Mouse (Mus musculus) lung, postnatal 0 days (tissue): ENCODE data around the gene Yap1. TPM values are rescaled to one million over a fixed set of nuclear protein-coding genes. Genes with fewer than 3 reads are reported as not detected.
A peak's percentile ranks its signal among the peaks of the same experiment; 100 is the strongest.

Source experiments
- ATAC-seq: fragments of 200-750 bp; cut with Nextera tagmentation; 2 replicates; pipeline ENCODE4 v1.8.0; 2017; ENCODE audit warnings: moderate library complexity
- DNase-seq: peaks from one replicate; pipeline ENCODE4 v3.0.0-alpha.2; 2016; ENCODE audit warnings: low spot score
- H3K27ac ChIP-seq: fragments of 300-500 bp; sonication (generic); 2 replicates; pipeline ENCODE4 v1.5.1; 2014; ENCODE audit warnings: antibody characterized with exemption, mild to moderate bottlenecking, low read length, mixed read lengths
- H3K27me3 ChIP-seq: fragments of 300-500 bp; sonication (generic); replicated peaks from 2 replicates; pipeline ENCODE4 v1.6.1; 2014; ENCODE audit warnings: low read length, mixed read lengths; ENCODE audit not compliant: insufficient read depth
- H3K36me3 ChIP-seq: fragments of 300-500 bp; sonication (generic); 2 replicates; pipeline ENCODE4 v1.6.1; 2014; ENCODE audit warnings: low read length, mixed read lengths; ENCODE audit not compliant: insufficient read depth
- H3K4me1 ChIP-seq: fragments of 300-500 bp; sonication (generic); 2 replicates; pipeline ENCODE4 v1.6.1; 2014; ENCODE audit warnings: antibody characterized with exemption, low read depth, low read length, mixed read lengths; ENCODE audit not compliant: insufficient read depth
- H3K4me2 ChIP-seq: fragments of 300-500 bp; sonication (generic); replicated peaks from 2 replicates; pipeline ENCODE4 v1.6.1; 2014; ENCODE audit warnings: low read depth, mild to moderate bottlenecking, low read length, moderate library complexity, mixed read lengths
- H3K4me3 ChIP-seq: fragments of 300-500 bp; sonication (generic); 2 replicates; pipeline ENCODE4 v1.5.1; 2014; ENCODE audit warnings: low read depth, low read length
- H3K9ac ChIP-seq: fragments of 300-500 bp; sonication (generic); replicated peaks from 2 replicates; pipeline ENCODE4 v1.6.1; 2014; ENCODE audit warnings: low read depth, mild to moderate bottlenecking
- H3K9me3 ChIP-seq: fragments of 300-500 bp; sonication (generic); 2 replicates; pipeline ENCODE4 v1.6.1; 2016; ENCODE audit warnings: low read length, mixed read lengths
- CTCF ChIP-seq: IDR thresholded peaks from 2 replicates; pipeline ENCODE4 v1.5.1; 2016; ENCODE audit warnings: antibody characterized with exemption, mild to moderate bottlenecking
- EP300 ChIP-seq: IDR thresholded peaks from 2 replicates; pipeline ENCODE4 v1.6.1; 2016; ENCODE audit warnings: antibody characterized with exemption, mild to moderate bottlenecking, control low read depth
- WGBS: fragments of 180-500 bp; shearing (Covaris S2); extraction: QIAGEN DNeasy Blood & Tissue Kit; methylation state at CpG from one replicate; pipeline ENCODE4 v1.1.7; 2014; 5-methylcytosine and 5-hydroxymethylcytosine counted together
- polyA plus RNA-seq: library from polyadenylated mRNA; unstranded; fragments of >200 nt; fragmentation: Nextera tagmentation; extraction: Ambion mirVana; gene quantifications from 2 replicates; pipeline ENCODE4 v1.2.1, GENCODE M21; 2015

The Yap1 gene
- polyA plus RNA-seq, 1 experiment from 2014 or later: 17.0 TPM

GRCm38 (mm10) chr9:7957407-7957806 lies 47.0 kb downstream of the Yap1 start:
- H3K36me3 ChIP-seq: peaks cover 15% of the 10 kb centered on the region
- WGBS: 90% methylated on average over 2 of the region's 2 CpGs
- H3K27me3 ChIP-seq: no peaks in the 10 kb centered on the region
- DNase-seq: no peak
- H3K9me3 ChIP-seq: no peaks in the 10 kb centered on the region
- no peak for TF ChIP-seq CTCF
- TF ChIP-seq EP300: no peak
- no peak overlapping the region for H3K4me3 ChIP-seq
- H3K9ac ChIP-seq: no peak overlapping the region
- no peak overlapping the region for H3K4me2 ChIP-seq
- H3K27ac ChIP-seq: no peak overlapping the region
- peaks cover 3% of the 10 kb centered on the region; the same call in 1 of the 2 replicates for H3K4me1 ChIP-seq
- no peak for ATAC-seq

- 91% methylated on average over 8 of the region's 8 CpGs for WGBS
- ATAC-seq: no peak
These were observed 48.0 kb downstream of the Yap1 start for GRCm38 (mm10) chr9:7956400-7956799.

GRCm38 (mm10) chr9:7952886-7953285 lies 51.5 kb downstream of the Yap1 start:
- Histone ChIP-seq H3K4me3 (no peak overlapping the region), H3K36me3 (peaks cover 25% of the 10 kb centered on the region), H3K4me1 (no peaks in the 10 kb centered on the region), H3K4me2 (no peak overlapping the region), H3K27ac (no peak overlapping the region), H3K9me3 (no peaks in the 10 kb centered on the region), H3K9ac (no peak overlapping the region), H3K27me3 (no peaks in the 10 kb centered on the region)
- ATAC-seq: no peak
- WGBS: 95% methylated on average over 5 of the region's 5 CpGs
- no peak for TF ChIP-seq EP300
- TF ChIP-seq CTCF: no peak
- DNase-seq: no peak

More at GRCm38 (mm10) chr9:7956400-7956799, 48.0 kb downstream of the Yap1 start:
- DNase-seq: no peak
- H3K36me3 ChIP-seq: peaks cover 15% of the 10 kb centered on the region
- H3K4me1 ChIP-seq: peaks cover 2% of the 10 kb centered on the region; the same call in 1 of the 2 replicates
- H3K27me3 ChIP-seq: no peaks in the 10 kb centered on the region
- H3K9me3 ChIP-seq: no peaks in the 10 kb centered on the region
- no peak overlapping the region for H3K4me2 ChIP-seq
- H3K9ac ChIP-seq: no peak overlapping the region
- H3K27ac ChIP-seq: no peak overlapping the region
- no peak for TF ChIP-seq EP300
- no peak for TF ChIP-seq CTCF
- no peak overlapping the region for H3K4me3 ChIP-seq

- Histone ChIP-seq H3K9ac (no peak overlapping the region), H3K9me3 (no peaks in the 10 kb centered on the region), H3K27me3 (no peaks in the 10 kb centered on the region), H3K36me3 (peaks cover 29% of the 10 kb centered on the region), H3K4me3 (no peak overlapping the region), H3K4me1 (no peaks in the 10 kb centered on the region), H3K27ac (no peak overlapping the region), H3K4me2 (no peak overlapping the region)
- TF ChIP-seq CTCF: no peak
- no peak for TF ChIP-seq EP300
- no peak for DNase-seq
- ATAC-seq: no peak
- 78% methylated on average over 7 of the region's 7 CpGs for WGBS
These were observed 54.2 kb downstream of the Yap1 start for GRCm38 (mm10) chr9:7950211-7950644.

- 83% methylated on average over 4 of the region's 4 CpGs for WGBS
- Histone ChIP-seq H3K4me2 (no peak overlapping the region), H3K27ac (no peak overlapping the region), H3K9ac (no peak overlapping the region), H3K36me3 (peaks cover 24% of the 10 kb centered on the region), H3K9me3 (no peaks in the 10 kb centered on the region), H3K4me1 (no peaks in the 10 kb centered on the region), H3K27me3 (no peaks in the 10 kb centered on the region), H3K4me3 (no peak overlapping the region)
- DNase-seq (no peak), ATAC-seq (no peak)
- TF ChIP-seq EP300 (no peak), CTCF (no peak)
These were observed 56.5 kb downstream of the Yap1 start for GRCm38 (mm10) chr9:7947946-7948345.

GRCm38 (mm10) chr9:7943796-7944462 lies 60.5 kb downstream of the Yap1 start:
- peaks cover 10% of the 10 kb centered on the region; the same call in 1 of the 2 replicates for H3K36me3 ChIP-seq
- no peak for ATAC-seq

More at GRCm38 (mm10) chr9:7943796-7944462, 60.5 kb downstream of the Yap1 start:
- no peak overlapping the region for H3K9ac ChIP-seq
- no peak overlapping the region for H3K4me3 ChIP-seq
- H3K27ac ChIP-seq: no peak overlapping the region
- no peaks in the 10 kb centered on the region for H3K4me1 ChIP-seq
- WGBS: 72% methylated on average over 7 of the region's 7 CpGs
- H3K4me2 ChIP-seq: no peak overlapping the region
- peak; percentile 15 for DNase-seq
- TF ChIP-seq EP300: no peak
- no peak for TF ChIP-seq CTCF
- no peaks in the 10 kb centered on the region for H3K9me3 ChIP-seq
- H3K27me3 ChIP-seq: no peaks in the 10 kb centered on the region
